Mouse (Mus musculus): ENCODE measurements around the gene Primpol. TPM values are rescaled to one million over a fixed set of nuclear protein-coding genes. Genes with fewer than 3 reads are reported as not detected.
A peak's percentile ranks its signal among the peaks of the same experiment; 100 is the strongest.

The Primpol gene
- total RNA-seq (2021) = 1 to 10 TPM; 8.3 to 8.8 TPM

- peak; percentile 98 for DNase-seq
Measured at GRCm38 (mm10) chr8:46616879-46617689, at the start of gene Primpol, which contains the start of gene Casp3. TSS of gene Primpol (minus strand) at chr8:46617212. TSS of gene Casp3 (plus strand) at chr8:46617291.

GRCm38 (mm10) chr8:46655919-46656318 lies 38.9 kb upstream of the Primpol start:
- no peak for DNase-seq

DNA sequence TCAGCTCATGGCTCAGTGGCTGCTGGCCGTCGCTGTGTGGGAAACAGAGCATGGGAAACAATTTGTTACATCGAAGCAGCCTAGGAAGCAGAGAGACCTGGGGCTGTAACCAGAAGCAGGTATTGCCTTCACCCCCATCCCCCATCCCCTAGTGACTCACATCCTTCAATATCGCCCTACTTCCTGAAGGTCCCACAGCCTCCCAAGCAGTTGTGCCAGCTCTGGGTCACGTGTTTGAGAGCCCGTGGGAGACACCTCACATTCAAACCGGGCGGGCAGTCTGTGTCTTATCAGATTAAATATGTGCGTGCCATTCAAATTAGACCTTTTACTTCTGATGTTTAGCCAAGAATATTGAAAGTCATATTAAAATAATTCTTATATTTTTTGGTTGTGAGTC lies 34.9 kb upstream of the Primpol start:
- peak; percentile 18 for DNase-seq

- DNase-seq = no peak
Measured at GRCm38 (mm10) chr8:46648421-46648820, 31.4 kb upstream of the Primpol start.

- no peak for DNase-seq
Measured at GRCm38 (mm10) chr8:46641272-46641671, 24.3 kb upstream of the Primpol start.

GRCm38 (mm10) chr8:46639852-46640251 lies 22.8 kb upstream of the Primpol start:
- DNase-seq = no peak

- peak; percentile 53 for DNase-seq
Measured at GRCm38 (mm10) chr8:46639010-46639571, 22.1 kb upstream of the Primpol start.

GRCm38 (mm10) chr8:46630932-46631331 lies 13.9 kb upstream of the Primpol start:
- DNase-seq = no peak

- no peak for DNase-seq
Measured at GRCm38 (mm10) chr8:46630422-46630821, 13.4 kb upstream of the Primpol start.

DNA sequence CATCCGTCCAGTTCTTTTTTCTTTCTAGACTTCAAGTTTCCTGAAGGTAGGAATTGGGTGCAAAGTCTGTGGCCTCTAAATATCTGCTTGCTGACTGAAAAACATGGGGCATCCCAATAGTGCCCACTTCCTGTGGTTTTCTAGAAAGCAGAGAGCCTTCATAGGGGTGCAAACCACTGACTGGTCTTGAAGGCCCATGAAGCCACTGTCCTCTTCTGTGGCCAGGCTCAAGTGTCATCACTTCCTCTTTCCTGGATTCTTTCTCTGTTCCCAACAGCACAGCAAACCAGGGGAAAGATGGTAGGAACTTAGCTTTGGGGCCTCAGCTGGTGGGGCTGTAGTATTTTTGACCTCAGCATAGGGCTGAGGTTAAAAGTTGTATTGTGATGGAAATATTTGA lies 11.6 kb upstream of the Primpol start:
- DNase-seq = no peak

- no peak for DNase-seq
Measured at GRCm38 (mm10) chr8:46627881-46628280, 10.9 kb upstream of the Primpol start.

- DNase-seq = no peak
Measured at GRCm38 (mm10) chr8:46626642-46627041, 9.6 kb upstream of the Primpol start.

DNA sequence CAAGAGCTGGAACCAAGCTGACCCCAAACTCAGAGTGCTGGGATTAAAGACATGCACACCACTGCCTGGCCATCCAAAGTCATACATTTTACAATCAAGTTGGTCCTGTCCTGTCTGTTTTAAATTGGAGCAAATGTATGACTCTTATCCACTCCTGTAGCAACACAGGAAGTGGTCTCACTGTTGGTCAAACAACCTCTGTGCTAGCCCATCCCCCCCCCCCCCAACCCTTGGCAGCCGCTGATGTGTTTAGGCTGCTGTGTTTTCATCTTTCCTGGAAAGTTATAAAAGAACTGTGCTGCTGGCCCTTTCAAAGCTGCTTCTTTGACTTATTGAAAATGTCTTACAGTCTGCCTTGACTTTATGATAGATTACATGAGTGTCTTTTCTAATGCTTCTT lies 8.2 kb upstream of the Primpol start:
- DNase-seq = no peak

- DNase-seq = no peak
Measured at GRCm38 (mm10) chr8:46622446-46623270, 5.6 kb upstream of the Primpol start.

GRCm38 (mm10) chr8:46618639-46619320 lies 1.8 kb upstream of the Primpol start:
- no peak for DNase-seq

DNA sequence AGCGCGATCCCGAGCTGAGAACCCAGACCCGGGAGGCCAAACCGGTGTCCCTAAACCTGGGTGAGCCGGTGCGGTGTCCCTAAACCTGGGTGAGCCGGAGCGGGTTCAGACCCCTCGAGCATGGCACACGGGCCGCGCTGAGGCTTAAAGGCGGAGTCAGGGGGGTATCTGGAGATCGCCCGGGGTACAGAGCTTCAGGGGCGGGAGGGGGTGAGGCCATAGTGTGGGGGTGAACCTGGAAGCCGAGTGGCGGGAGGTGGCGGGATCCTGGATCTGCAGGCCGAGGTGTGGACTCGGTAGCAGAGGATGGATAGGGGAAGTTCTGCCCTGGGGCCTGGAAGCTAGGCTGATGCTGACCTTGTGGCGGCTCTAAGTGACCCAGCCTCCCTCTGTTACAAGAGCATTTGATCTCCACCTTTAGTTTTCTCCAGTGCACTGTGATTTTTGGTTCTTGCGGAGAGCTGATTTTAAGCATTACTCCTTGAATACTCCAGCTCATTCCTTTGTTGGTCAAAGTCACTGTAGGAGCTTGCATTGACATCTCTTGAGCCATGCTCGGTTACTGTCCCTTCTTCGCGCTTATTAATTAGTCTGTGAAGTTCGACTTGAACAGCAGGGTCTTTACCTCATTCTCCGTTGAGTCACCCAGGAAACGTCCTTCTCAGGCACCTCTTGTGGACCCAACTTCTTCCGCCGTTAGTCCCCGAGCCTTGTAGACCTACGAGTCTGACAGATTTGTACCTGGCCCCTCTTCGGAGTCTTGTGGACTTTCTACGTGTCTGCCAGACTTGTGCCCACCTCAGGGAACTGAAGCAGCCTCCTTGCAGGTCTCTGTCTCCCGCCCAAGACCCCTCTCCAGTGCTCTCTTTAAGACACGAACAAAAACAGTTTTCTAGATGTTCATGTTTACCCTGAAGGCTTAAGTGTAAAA lies 943 bp upstream of the Primpol start:
- DNase-seq = no peak

- no peak for DNase-seq
Measured at GRCm38 (mm10) chr8:46615936-46616335, 1.1 kb downstream of the Primpol start.

DNA sequence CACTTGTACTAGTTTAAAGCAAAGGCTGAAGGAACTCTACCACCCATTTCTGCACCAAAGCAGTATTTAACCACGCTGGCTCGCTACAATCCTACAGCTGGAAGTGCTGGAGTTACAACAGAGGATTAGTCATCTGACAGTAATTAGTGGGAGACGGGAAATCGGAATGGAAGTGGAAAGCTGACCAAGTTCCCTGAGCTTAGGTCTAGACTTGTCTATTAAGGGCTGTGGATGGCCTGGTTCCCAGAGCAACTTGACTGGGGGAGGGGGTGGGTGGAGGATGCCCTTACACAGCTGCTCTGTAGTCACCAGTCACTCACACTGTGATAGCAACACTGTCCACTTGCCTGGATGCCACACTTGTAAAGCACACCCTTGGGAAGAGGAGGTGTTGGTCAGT lies 3.6 kb downstream of the Primpol start:
- DNase-seq = peak; percentile 22

GRCm38 (mm10) chr8:46612913-46613312 lies 4.1 kb downstream of the Primpol start:
- peak; percentile 25 for DNase-seq

GRCm38 (mm10) chr8:46611557-46611956 lies 5.5 kb downstream of the Primpol start:
- DNase-seq = no peak

DNA sequence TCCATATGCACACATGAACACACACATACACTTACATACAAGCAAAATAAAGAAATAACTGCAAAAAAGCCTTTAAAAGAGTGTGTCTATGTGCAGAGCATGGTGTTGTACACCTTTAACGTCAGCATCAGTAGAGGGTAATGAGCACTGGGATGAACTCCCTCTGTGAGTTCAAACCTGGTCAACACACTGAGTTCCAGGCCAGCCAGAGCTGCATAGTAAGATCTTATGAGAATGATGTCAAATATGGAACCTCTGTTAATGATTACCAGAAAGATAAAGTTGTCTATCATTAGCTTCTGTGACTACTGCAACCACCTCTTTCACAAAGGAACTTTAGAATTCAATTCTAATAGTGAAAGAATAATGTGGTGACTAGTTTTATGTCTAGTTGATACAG lies 10.1 kb downstream of the Primpol start:
- no peak for DNase-seq

All from heart, postnatal 4 days (tissue).